In genomic region chr10:20347285-20348214, GRCm38 (mm10) we compare ENCODE assay signal across 8 mouse cellular contexts. TPM values are rescaled to one million over a fixed set of nuclear protein-coding genes. Genes with fewer than 3 reads are reported as not detected.
A peak's percentile ranks its signal among the peaks of the same experiment; 100 is the strongest.
DNase-seq lines count a peak whose midpoint lies in the region; ATAC-seq and TF ChIP-seq lines count a peak whose summit lies in the region.

Gene Mtfr2 (plus strand): TSS chr10:20347770.

- 0 out of 4 replicates have a peak, but pooled peaks cover 0 to 2% of the 10 kb centered on the region in 2 experiments for H3K4me1 ChIP-seq in ES-E14 (ENCODE audit: control insufficient read depth in 2 of 2, insufficient read depth in 2 of 2, low read length in 2 of 2, poor library complexity in 1 of 2)
- H3K4me1 ChIP-seq in forebrain, embryonic 15.5 days = peaks cover 15% of the 10 kb centered on the region
- no peaks in the 10 kb centered on the region; the same call in 1 of the 2 replicates for H3K4me1 ChIP-seq in lung, adult 2 months (ENCODE audit: control insufficient read depth, insufficient read depth, low read length)

- H3K36me3 ChIP-seq in ES-E14 (ENCODE audit: control insufficient read depth, insufficient read depth, low read length, poor library complexity, severe bottlenecking) = peaks cover 14% of the 10 kb centered on the region
- H3K36me3 ChIP-seq in forebrain, embryonic 15.5 days = peaks cover 31% of the 10 kb centered on the region

- TF ChIP-seq CTCF in lung, adult 2 months (IDR thresholded peaks at IDR 0.05; ENCODE audit: insufficient read depth, low read length) = no peak

- peak; percentile 96 for ATAC-seq in forebrain, embryonic 15.5 days (replicated peaks)
- peak; percentile 98 for ATAC-seq in neutrophil, adult 5-6 weeks (ENCODE audit: extremely low read depth, insufficient number of reproducible peaks, low FRiP score, poor library complexity, severe bottlenecking)

- H3K9ac ChIP-seq in ES-E14 (ENCODE audit: insufficient read depth, low read depth, low read length, poor library complexity, severe bottlenecking) = peak within 1 kb of the TSS; percentile 94
- H3K9ac ChIP-seq in forebrain, embryonic 15.5 days (replicated peaks) = peak within 1 kb of the TSS; percentile 44

- H3K4me2 ChIP-seq in forebrain, embryonic 15.5 days (replicated peaks) = peak within 1 kb of the TSS; percentile 96

- in situ Hi-C loops in ES-E14 (cut with MboI; ENCODE audit: low sequenced_read_pairs in 2 of 2, unreplicated experiment in 2 of 2) = no loop called here

- no peak within 1 kb of the TSS; the same call in 1 of the 2 replicates for H3K27ac ChIP-seq in ES-E14 (ENCODE audit: insufficient read depth, low read depth, low read length, poor library complexity, severe bottlenecking)
- H3K27ac ChIP-seq in forebrain, embryonic 15.5 days (replicated peaks) = no peak within 1 kb of the TSS

- no peaks in the 10 kb centered on the region for H3K27me3 ChIP-seq in forebrain, embryonic 15.5 days

- peak within 1 kb of the TSS; percentile 73 to 84 for H3K4me3 ChIP-seq in ES-E14 (ENCODE audit: insufficient read depth in 1 of 2, low read depth in 1 of 2, low read length in 2 of 2, poor library complexity in 1 of 2, severe bottlenecking in 1 of 2)
- H3K4me3 ChIP-seq in forebrain, embryonic 15.5 days = peak within 1 kb of the TSS; percentile 56
- H3K4me3 ChIP-seq in lung, adult 2 months (replicated peaks; ENCODE audit: extremely low read depth, low read depth, low read length) = peak within 1 kb of the TSS; percentile 66

- H3K9me3 ChIP-seq in ES-E14 (ENCODE audit: control insufficient read depth, insufficient read depth, low read depth, low read length) = no peaks in the 10 kb centered on the region
- H3K9me3 ChIP-seq in forebrain, embryonic 15.5 days = no peaks in the 10 kb centered on the region

- DNase-seq in ES-E14 (ENCODE audit: low read depth, low spot score) = peak; percentile 98
- DNase-seq in cerebellum, adult 11-12 months = peak; percentile 90
- peak; percentile 86 for DNase-seq in heart, postnatal 25 days (ENCODE audit: low spot score)
- peak; percentile 90 to 96 for DNase-seq in layer of hippocampus, adult 18-20 months (ENCODE audit: low spot score in 2 of 2)
- DNase-seq in lung, adult 2 months = peak; percentile 86
- peak; percentile 88 to 91 for DNase-seq in thymus, adult 18-20 months

- peak; percentile 39; the same call in 1 of the 2 replicates for TF ChIP-seq POLR2A in lung, adult 2 months (IDR thresholded peaks at IDR 0.05; ENCODE audit: borderline replicate concordance, extremely low read depth, low read depth, low read length)

- 1% methylated on average over 58 of the region's 58 CpGs for WGBS in forebrain, embryonic 15.5 days
- under 1% methylated on average over 58 of the region's 58 CpGs for WGBS in lung, adult 2 months

- intact Hi-C loops in heart, postnatal 25 days (cut with DNase I) = no loop called here

TF ChIP-seq in ES-E14, 5 proteins besides CTCF, POLR2A, EP300 and RAD21:
- no peak for TF ChIP-seq HCFC1 (IDR thresholded peaks at IDR 0.05; ENCODE audit: borderline replicate concordance, insufficient read depth, low read length)
- TF ChIP-seq MAFK (IDR thresholded peaks at IDR 0.05; ENCODE audit: insufficient read depth, low read depth, low read length) = no peak
- no peak for TF ChIP-seq ZC3H11A (IDR thresholded peaks at IDR 0.05; ENCODE audit: borderline replicate concordance, low read depth, low read length)
- no peak for TF ChIP-seq CHD2 (IDR thresholded peaks at IDR 0.05; ENCODE audit: low read depth, low read length)
- TF ChIP-seq ZNF384 (IDR thresholded peaks at IDR 0.05; ENCODE audit: low read depth, low read length) = no peak

RNA-seq across cellular contexts. Expression of gene Mtfr2, which starts in this region (rescaled TPM):
- total RNA-seq in ES-E14 (2012; rRNA removed) = 18.3 and 19.6 TPM in 2 replicates
- 1.2 and 1.3 TPM in 2 replicates for polyA plus RNA-seq in forebrain, embryonic 15.5 days (2015; fragmentation: Nextera tagmentation; extraction: Ambion mirVana)
- under 1 TPM in 1 of 2 experiments, not detected in 1; 0.16 TPM for total RNA-seq in heart, postnatal 25 days (2021)
- 1 to 10 TPM in 1 of 2 experiments, under 1 TPM in 1; 0.32 to 1.0 TPM for total RNA-seq in layer of hippocampus, adult 18-20 months (2021)
- 0.07 and 0.34 TPM in 2 replicates for polyA plus RNA-seq in lung, adult 2 months (2012; rRNA removed)
- total RNA-seq in neutrophil, adult 5-6 weeks (2017) = 0.61 and 0.81 TPM in 2 replicates

Comparison
In these comparisons a context has a peak if more than half of its experiments do, and no peak if none do; other contexts are left out.
1. Peak in DNase-seq in heart, postnatal 25 days; RNA of the gene not detected or under 1 TPM.
2. Peak in DNase-seq and H3K4me3 ChIP-seq in lung, adult 2 months; RNA of the gene not detected or under 1 TPM.
3. Peak in ATAC-seq in neutrophil, adult 5-6 weeks; RNA of the gene not detected or under 1 TPM.